Mouse (Mus musculus): ENCODE results near the gene Rps16. TPM values are rescaled to one million over a fixed set of nuclear protein-coding genes. Genes with fewer than 3 reads are reported as not detected.
A peak's percentile ranks its signal among the peaks of the same experiment; 100 is the strongest.
"Not testable (repeated sequence)": the region's sequence is repeated elsewhere in the genome, so short reads cannot be mapped to it uniquely, and the experiment has no call there.

The Rps16 gene
- total and polyA plus RNA-seq, 2 experiments from 2014 or later: 158 to 536 TPM

DNA sequence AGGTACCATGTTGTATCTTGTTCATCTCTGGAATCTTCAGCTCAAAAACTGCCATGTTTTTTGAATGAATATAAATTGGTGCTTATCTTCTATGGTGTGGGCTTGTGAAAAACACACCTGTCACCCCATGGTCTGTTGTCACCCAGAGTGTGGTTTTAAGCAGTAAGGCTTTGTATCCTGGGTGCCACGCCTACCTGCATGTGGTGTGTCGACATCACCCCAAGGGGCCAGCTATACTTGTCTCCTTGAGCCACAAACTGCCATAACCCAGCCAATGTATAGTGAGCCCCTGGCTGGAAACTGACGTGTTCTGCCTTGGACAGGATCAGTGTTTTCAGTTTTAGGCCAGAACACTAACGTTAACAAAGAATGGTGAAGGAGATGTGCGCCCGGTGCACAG, 33.7 kb downstream of the Rps16 start:
- Histone ChIP-seq H3K9ac (replicated peaks; ENCODE audit: low read length, poor library complexity, severe bottlenecking) (no peak overlapping the region), H3K4me3 (ENCODE audit: low read depth, low read length) (no peak overlapping the region), H3K36me3 (ENCODE audit: insufficient read depth, low read length) (peaks cover 12% of the 10 kb centered on the region; the same call in 1 of the 2 replicates), H3K27ac (ENCODE audit: low read depth, low read length) (no peak overlapping the region), H3K27me3 (ENCODE audit: insufficient read depth, low read length) (no peaks in the 10 kb centered on the region), H3K4me1 (ENCODE audit: insufficient read depth, low read length) (no peaks in the 10 kb centered on the region), H3K4me2 (ENCODE audit: low read depth, low read length, poor library complexity, severe bottlenecking) (no peak overlapping the region), H3K9me3 (ENCODE audit: low read length) (no peaks in the 10 kb centered on the region)
- WGBS: 83% methylated on average over 6 of the region's 6 CpGs
- no peak for TF ChIP-seq CTCF (IDR thresholded peaks at IDR 0.05)
- DNase-seq (ENCODE audit: low spot score) (no peak), ATAC-seq (ENCODE audit: low FRiP score) (no peak)

DNA sequence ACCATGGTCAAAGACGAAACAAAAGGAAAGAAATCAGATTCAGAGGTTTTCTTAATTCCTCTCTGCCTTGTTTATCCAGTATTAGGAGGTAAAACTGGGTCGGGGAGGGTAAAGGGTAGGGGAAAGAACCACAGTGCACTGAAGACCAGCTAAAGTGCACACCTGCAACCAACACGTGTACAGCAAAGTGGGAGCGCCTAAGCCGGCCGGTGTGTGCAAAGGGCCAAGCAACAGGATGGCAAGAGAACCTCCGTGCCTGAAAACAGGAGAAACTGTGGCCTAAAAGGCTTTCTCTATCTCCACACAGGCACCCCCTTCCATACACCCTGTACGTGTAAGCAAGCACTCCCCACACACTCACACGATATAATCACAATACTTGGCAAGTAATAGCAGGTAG, 34.7 kb downstream of the Rps16 start:
- no peak for ATAC-seq (ENCODE audit: low FRiP score)
- DNase-seq (ENCODE audit: low spot score): no peak
- no peaks in the 10 kb centered on the region for H3K4me1 ChIP-seq (ENCODE audit: insufficient read depth, low read length)
- WGBS: 92% methylated on average over 9 of the region's 9 CpGs
- H3K27me3 ChIP-seq (ENCODE audit: insufficient read depth, low read length): no peaks in the 10 kb centered on the region
- H3K36me3 ChIP-seq (ENCODE audit: insufficient read depth, low read length): peaks cover 19% of the 10 kb centered on the region
- no peaks in the 10 kb centered on the region for H3K9me3 ChIP-seq (ENCODE audit: low read length)
- no peak overlapping the region for H3K4me2 ChIP-seq (ENCODE audit: low read depth, low read length, poor library complexity, severe bottlenecking)
- no peak overlapping the region for H3K9ac ChIP-seq (replicated peaks; ENCODE audit: low read length, poor library complexity, severe bottlenecking)
- no peak overlapping the region for H3K27ac ChIP-seq (ENCODE audit: low read depth, low read length)
- H3K4me3 ChIP-seq (ENCODE audit: low read depth, low read length): no peak overlapping the region
- no peak for TF ChIP-seq CTCF (IDR thresholded peaks at IDR 0.05)

DNA sequence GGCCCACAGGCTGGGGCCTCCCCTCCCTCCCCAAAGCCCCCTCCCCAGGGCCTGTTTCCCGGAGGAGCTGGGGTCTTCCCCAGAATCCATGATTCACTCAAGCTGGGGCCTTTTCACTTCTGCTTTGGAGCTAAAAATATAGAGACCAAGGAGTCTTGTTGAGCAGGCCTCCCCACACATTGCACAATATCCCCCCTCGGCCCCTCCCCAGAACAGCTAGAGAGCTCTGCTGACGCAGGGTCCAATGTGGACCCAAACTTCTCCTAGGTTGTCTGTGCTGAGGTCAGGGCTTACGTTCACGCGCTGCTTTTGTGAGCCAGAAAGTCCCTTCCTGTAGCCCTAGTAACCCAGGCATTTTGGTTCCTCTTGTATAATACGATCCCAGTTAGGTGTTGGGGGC, 35.6 kb downstream of the Rps16 start:
- Histone ChIP-seq H3K9ac (replicated peaks; ENCODE audit: low read length, poor library complexity, severe bottlenecking) (0 out of 2 replicates have a peak overlapping the region, but pooled peaks have one; percentile 8), H3K4me3 (ENCODE audit: low read depth, low read length) (no peak overlapping the region), H3K4me1 (ENCODE audit: insufficient read depth, low read length) (no peaks in the 10 kb centered on the region), H3K9me3 (ENCODE audit: low read length) (no peaks in the 10 kb centered on the region), H3K27ac (ENCODE audit: low read depth, low read length) (no peak overlapping the region), H3K36me3 (ENCODE audit: insufficient read depth, low read length) (peaks cover 23% of the 10 kb centered on the region), H3K27me3 (ENCODE audit: insufficient read depth, low read length) (no peaks in the 10 kb centered on the region), H3K4me2 (ENCODE audit: low read depth, low read length, poor library complexity, severe bottlenecking) (no peak overlapping the region)
- TF ChIP-seq CTCF (IDR thresholded peaks at IDR 0.05): no peak
- 87% methylated on average over 7 of the region's 7 CpGs for WGBS
- DNase-seq (ENCODE audit: low spot score) (no peak), ATAC-seq (ENCODE audit: low FRiP score) (no peak)

DNA sequence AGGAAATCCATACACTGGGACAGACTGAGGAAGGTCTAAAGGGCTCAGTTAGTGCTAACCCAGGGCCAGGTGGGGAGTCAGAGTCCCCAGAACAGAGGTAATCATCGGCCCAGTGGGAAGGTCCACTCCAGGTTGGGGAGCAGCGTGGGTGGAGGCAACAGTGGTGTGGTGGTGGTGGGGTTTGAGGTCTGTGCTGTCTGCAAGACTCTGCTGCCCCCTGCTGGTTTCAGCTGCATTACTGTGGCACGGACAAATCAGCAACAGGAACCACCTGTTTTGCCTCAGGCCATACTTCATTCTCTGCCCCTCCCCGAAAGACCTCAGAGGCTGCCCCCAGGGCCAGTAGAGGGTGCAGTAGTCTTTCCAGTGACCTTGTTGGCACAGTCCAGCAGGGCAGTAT, 36.0 kb downstream of the Rps16 start:
- peak; percentile 85 for TF ChIP-seq CTCF (IDR thresholded peaks at IDR 0.05)
- H3K27ac ChIP-seq (ENCODE audit: low read depth, low read length): no peak overlapping the region
- no peaks in the 10 kb centered on the region for H3K4me1 ChIP-seq (ENCODE audit: insufficient read depth, low read length)
- 0 out of 2 replicates have a peak overlapping the region, but pooled peaks have one; percentile 8 for H3K9ac ChIP-seq (replicated peaks; ENCODE audit: low read length, poor library complexity, severe bottlenecking)
- DNase-seq (ENCODE audit: low spot score) (peak; percentile 75), ATAC-seq (ENCODE audit: low FRiP score) (peak; percentile 62; the same call in 1 of the 2 replicates)
- H3K27me3 ChIP-seq (ENCODE audit: insufficient read depth, low read length): no peaks in the 10 kb centered on the region
- no peak overlapping the region for H3K4me3 ChIP-seq (ENCODE audit: low read depth, low read length)
- peaks cover 23% of the 10 kb centered on the region for H3K36me3 ChIP-seq (ENCODE audit: insufficient read depth, low read length)
- no peak overlapping the region for H3K4me2 ChIP-seq (ENCODE audit: low read depth, low read length, poor library complexity, severe bottlenecking)
- no peaks in the 10 kb centered on the region for H3K9me3 ChIP-seq (ENCODE audit: low read length)
- 23% methylated on average over 4 of the region's 4 CpGs for WGBS

DNA sequence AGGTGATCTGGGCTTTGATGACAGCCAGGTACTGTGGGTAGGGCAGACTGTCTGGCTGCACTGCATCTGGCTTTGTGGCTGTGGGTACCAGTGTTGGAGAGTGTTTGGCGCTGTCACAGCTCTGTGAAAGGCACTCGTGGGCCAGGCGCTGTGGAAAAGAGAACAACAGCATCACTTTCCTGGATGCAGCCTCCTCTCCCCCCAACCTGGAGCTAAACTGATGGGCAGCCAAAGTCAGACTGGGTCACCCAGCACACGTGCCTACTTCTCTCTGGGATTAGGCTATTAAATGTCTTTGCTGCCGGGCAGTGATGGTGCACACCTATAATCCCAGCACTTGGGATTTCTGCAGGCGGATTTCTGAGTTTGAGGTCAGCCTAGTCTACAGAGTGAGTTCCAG, 36.4 kb downstream of the Rps16 start:
- not testable (repeated sequence) for ATAC-seq (ENCODE audit: low FRiP score)
- WGBS: 82% methylated on average over 6 of the region's 6 CpGs

DNA sequence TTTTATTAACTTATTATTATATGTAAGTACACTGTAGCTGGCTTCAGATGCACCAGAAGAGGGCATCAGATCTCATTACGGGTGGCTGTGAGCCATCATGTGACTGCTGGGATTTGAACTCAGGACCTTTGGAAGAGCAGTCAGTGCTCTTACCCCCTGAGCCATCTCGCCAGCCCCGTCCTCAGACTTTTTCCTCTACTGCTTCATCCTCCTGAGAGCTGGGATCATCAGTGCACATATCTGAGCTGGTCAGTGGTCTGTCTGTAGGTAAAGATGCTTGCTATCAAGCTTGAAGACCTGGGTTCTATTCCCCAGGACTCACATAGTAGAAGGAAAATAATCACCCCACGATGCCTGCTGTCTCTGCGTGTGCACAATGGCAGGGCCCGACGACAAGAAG, 36.9 kb downstream of the Rps16 start:
- not testable (repeated sequence) for ATAC-seq (ENCODE audit: low FRiP score); H3K9ac ChIP-seq (replicated peaks; ENCODE audit: low read length, poor library complexity, severe bottlenecking); H3K4me3 ChIP-seq (ENCODE audit: low read depth, low read length); H3K27ac ChIP-seq (ENCODE audit: low read depth, low read length); DNase-seq (ENCODE audit: low spot score); H3K9me3 ChIP-seq (ENCODE audit: low read length); H3K4me1 ChIP-seq (ENCODE audit: insufficient read depth, low read length); H3K27me3 ChIP-seq (ENCODE audit: insufficient read depth, low read length); H3K4me2 ChIP-seq (ENCODE audit: low read depth, low read length, poor library complexity, severe bottlenecking)
- 87% methylated on average over 7 of the region's 7 CpGs for WGBS
- H3K36me3 ChIP-seq (ENCODE audit: insufficient read depth, low read length): peaks cover 23% of the 10 kb centered on the region

More for the DNA sequence above, 36.4 kb downstream of the Rps16 start:
- not testable (repeated sequence) for H3K4me1 ChIP-seq (ENCODE audit: insufficient read depth, low read length); H3K4me2 ChIP-seq (ENCODE audit: low read depth, low read length, poor library complexity, severe bottlenecking); H3K4me3 ChIP-seq (ENCODE audit: low read depth, low read length); H3K27ac ChIP-seq (ENCODE audit: low read depth, low read length); H3K27me3 ChIP-seq (ENCODE audit: insufficient read depth, low read length); DNase-seq (ENCODE audit: low spot score); H3K9ac ChIP-seq (replicated peaks; ENCODE audit: low read length, poor library complexity, severe bottlenecking); H3K9me3 ChIP-seq (ENCODE audit: low read length)
- peaks cover 23% of the 10 kb centered on the region for H3K36me3 ChIP-seq (ENCODE audit: insufficient read depth, low read length)

Data from midbrain, postnatal 0 days (tissue).